Mouse (Mus musculus): Measurements from ENCODE around the gene Rxfp2. TPM values are rescaled to one million over a fixed set of nuclear protein-coding genes. Genes with fewer than 3 reads are reported as not detected.

The Rxfp2 gene
- polyA plus RNA-seq, 1 experiment from 2014 or later, result not detected

- no peaks in the 10 kb centered on the region for H3K9me3 ChIP-seq (replicated peaks)
- no peaks in the 10 kb centered on the region for H3K36me3 ChIP-seq (replicated peaks)
- H3K4me2 ChIP-seq, result no peak overlapping the region
- H3K27me3 ChIP-seq, result no peaks in the 10 kb centered on the region
- no peak overlapping the region for H3K9ac ChIP-seq
- WGBS (ENCODE audit: insufficient replicate concordance), result 76% methylated on average over 7 of the region's 7 CpGs
- ATAC-seq (ENCODE audit: insufficient read depth), result no peak
- no peak overlapping the region for H3K27ac ChIP-seq (replicated peaks)
- H3K4me3 ChIP-seq (replicated peaks), result no peak overlapping the region
- H3K4me1 ChIP-seq (replicated peaks), result peaks cover 10% of the 10 kb centered on the region
Measured at GRCm38 (mm10) chr5:150130144-150130543, 111.7 kb downstream of the Rxfp2 start.

GRCm38 (mm10) chr5:150131166-150131565 lies 112.7 kb downstream of the Rxfp2 start:
- Histone ChIP-seq H3K27ac (replicated peaks) (no peak overlapping the region), H3K4me1 (replicated peaks) (peaks cover 20% of the 10 kb centered on the region), H3K9ac (no peak overlapping the region), H3K4me3 (replicated peaks) (no peak overlapping the region), H3K4me2 (no peak overlapping the region), H3K9me3 (replicated peaks) (no peaks in the 10 kb centered on the region), H3K36me3 (replicated peaks) (no peaks in the 10 kb centered on the region), H3K27me3 (no peaks in the 10 kb centered on the region)
- ATAC-seq (ENCODE audit: insufficient read depth), result no peak
- 84% methylated on average over 7 of the region's 7 CpGs for WGBS (ENCODE audit: insufficient replicate concordance)

Other genes starting within 250 kb of the Rxfp2 start
- 2.5 and 2.6 TPM in 2 replicates for gene Fry, start 100.0 kb downstream of the Rxfp2 start, polyA plus RNA-seq (2015; fragmentation: Nextera tagmentation; extraction: Ambion mirVana)

All from liver, embryonic 15.5 days (tissue).